Mouse (Mus musculus) ES-Bruce4 (cell line): Measurements from ENCODE around the gene Ncl. TPM values are rescaled to one million over a fixed set of nuclear protein-coding genes. Genes with fewer than 3 reads are reported as not detected.

ENCODE experiments used
- H3K27ac ChIP-seq: 2 replicates; pipeline ENCODE4 v1.5.1; 2012; ENCODE audit warnings: low read length, inconsistent platforms; ENCODE audit not compliant: insufficient read depth
- H3K27me3 ChIP-seq: 2 replicates; pipeline ENCODE4 v1.6.1; 2012; ENCODE audit warnings: mild to moderate bottlenecking, low read length, inconsistent platforms; ENCODE audit not compliant: control insufficient read depth, poor library complexity, insufficient read depth, severe bottlenecking
- H3K36me3 ChIP-seq: 2 replicates; pipeline ENCODE4 v1.6.1; 2012; ENCODE audit warnings: inconsistent platforms, mild to moderate bottlenecking, low read length, moderate library complexity; ENCODE audit not compliant: control insufficient read depth, poor library complexity, insufficient read depth, severe bottlenecking
- H3K4me1 ChIP-seq: one replicate; pipeline ENCODE4 v1.8.1; 2011; ENCODE audit warnings: low read length; ENCODE audit not compliant: control insufficient read depth, insufficient read depth
- H3K4me3 ChIP-seq: 2 replicates; pipeline ENCODE4 v1.5.1; 2011; ENCODE audit warnings: low read depth, mild to moderate bottlenecking, low read length
- H3K9ac ChIP-seq: 2 replicates; pipeline ENCODE4 v1.6.1; 2012; ENCODE audit warnings: low read depth, mild to moderate bottlenecking, inconsistent platforms; ENCODE audit not compliant: poor library complexity, severe bottlenecking
- H3K9me3 ChIP-seq: replicated peaks from 2 replicates; pipeline ENCODE4 v1.6.1; 2012; ENCODE audit warnings: mild to moderate bottlenecking, low read length, inconsistent platforms; ENCODE audit not compliant: control insufficient read depth, poor library complexity, insufficient read depth, severe bottlenecking
- CTCF ChIP-seq: IDR thresholded peaks from one replicate; pipeline ENCODE4 v1.8.1; 2011; ENCODE audit warnings: low read depth, low read length
- EP300 ChIP-seq: IDR thresholded peaks from 2 replicates; pipeline ENCODE4 v1.6.1; 2011; ENCODE audit warnings: low read depth, low read length; ENCODE audit not compliant: insufficient read depth
- POLR2A ChIP-seq: IDR thresholded peaks from one replicate; pipeline ENCODE4 v1.8.1; 2011; ENCODE audit warnings: low read length; ENCODE audit not compliant: insufficient read depth
- polyA plus RNA-seq: library from polyadenylated mRNA; stranded (reverse); fragments of >200 nt; gene quantifications from 2 replicates; pipeline ENCODE4 v1.2.4, GENCODE M21; 2011; ENCODE audit warnings: low read depth; ENCODE audit not compliant: missing spikeins, insufficient read depth, insufficient read length

Ncl gene
- polyA plus RNA-seq, 1 experiment: 1,473 TPM

DNA sequence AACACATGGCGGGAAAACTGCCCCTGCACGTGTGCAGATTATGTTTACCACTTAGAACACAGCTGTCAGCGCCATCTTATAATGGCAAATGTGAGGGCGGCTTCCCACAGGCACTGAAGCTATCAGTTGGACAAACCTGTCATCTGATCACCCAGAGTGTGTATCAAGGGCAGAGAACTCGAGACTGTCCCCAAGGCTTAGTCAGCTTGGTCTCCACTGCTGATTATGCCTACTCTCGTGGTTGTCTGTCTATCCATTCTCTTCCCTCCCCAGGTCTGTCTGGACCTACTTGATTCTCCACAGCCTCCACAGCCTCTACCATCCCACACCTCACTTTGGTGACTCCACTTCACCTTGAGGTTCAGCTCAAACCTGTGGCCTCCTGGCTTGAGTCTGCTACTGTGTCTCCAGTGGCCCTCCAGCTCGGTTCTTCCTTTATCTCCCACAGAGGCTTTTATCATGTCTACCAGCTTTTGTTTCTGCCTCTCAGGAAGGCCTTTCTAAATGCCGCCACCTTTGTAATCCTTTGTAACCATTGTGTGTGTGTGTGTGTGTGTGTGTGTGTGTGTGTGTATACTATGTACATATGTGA is 38.3 kb downstream of the Ncl start:
- no peak for TF ChIP-seq CTCF
- TF ChIP-seq POLR2A: no peak
- TF ChIP-seq EP300: no peak
- H3K4me3 ChIP-seq: no peak overlapping the region
- H3K4me1 ChIP-seq: no peaks in the 10 kb centered on the region
- H3K27me3 ChIP-seq: no peaks in the 10 kb centered on the region
- H3K9ac ChIP-seq: no peak overlapping the region
- H3K9me3 ChIP-seq: peaks cover 29% of the 10 kb centered on the region
- H3K27ac ChIP-seq: no peak overlapping the region
- H3K36me3 ChIP-seq: no peaks in the 10 kb centered on the region

DNA sequence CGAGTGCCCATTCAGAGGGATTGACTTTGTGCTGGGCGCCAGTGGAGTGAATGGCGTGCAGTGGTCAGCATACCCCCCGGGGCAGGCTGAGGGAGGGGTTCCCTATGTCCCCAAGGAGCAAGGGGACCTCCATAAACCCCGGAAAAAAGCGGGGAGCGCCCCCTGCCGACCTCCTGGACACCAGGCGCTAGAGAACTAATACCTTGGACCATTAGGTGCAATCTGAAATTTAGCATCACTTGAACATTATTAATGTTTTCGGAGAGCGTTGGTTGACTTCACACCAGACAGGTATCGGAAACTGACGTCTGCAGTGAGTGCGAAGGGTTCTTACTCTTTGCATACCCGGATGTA is 45.5 kb downstream of the Ncl start:
- Histone ChIP-seq H3K27ac (no peak overlapping the region; the same call in 1 of the 2 replicates), H3K9ac (no peak overlapping the region), H3K36me3 (no peaks in the 10 kb centered on the region), H3K4me1 (peaks cover 2% of the 10 kb centered on the region), H3K4me3 (no peak overlapping the region), H3K9me3 (peaks cover 16% of the 10 kb centered on the region), H3K27me3 (no peaks in the 10 kb centered on the region)
- TF ChIP-seq CTCF (peak; percentile 60), POLR2A (no peak), EP300 (no peak)

DNA sequence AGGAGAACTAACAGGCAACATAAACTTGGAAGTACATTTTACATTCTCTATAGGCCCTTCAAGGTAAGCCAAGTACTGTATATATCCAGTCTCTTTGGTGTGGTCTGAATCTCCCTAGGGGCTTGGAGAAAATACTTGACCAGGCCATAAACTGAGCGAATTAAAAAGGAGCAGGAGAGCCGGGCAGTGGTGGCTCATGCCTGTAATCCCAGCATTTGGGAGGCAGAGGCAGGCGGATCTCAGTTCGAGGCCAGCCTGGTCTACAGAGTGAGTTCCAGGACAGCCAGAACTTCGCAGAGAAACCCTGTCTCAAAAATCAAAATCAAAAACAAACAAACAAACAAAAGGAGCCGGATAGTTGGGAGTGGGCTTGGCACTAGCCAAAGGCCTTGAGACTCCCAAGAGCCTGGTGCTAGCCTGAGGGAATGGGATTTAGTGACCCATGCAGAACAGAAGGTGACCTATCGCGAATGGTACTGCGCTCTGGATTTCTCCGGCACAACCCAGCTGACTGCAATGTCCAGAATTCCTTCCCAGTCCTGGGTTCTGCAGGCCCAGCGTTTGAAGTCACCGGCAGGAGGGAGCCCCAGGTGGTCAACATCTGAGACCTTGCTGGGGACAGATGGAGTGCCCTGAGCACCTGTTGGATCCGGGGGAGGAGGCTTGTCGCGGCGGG is 46.0 kb downstream of the Ncl start:
- peaks cover 2% of the 10 kb centered on the region for H3K4me1 ChIP-seq
- H3K27me3 ChIP-seq: no peaks in the 10 kb centered on the region
- no peak for TF ChIP-seq POLR2A
- TF ChIP-seq EP300: peak; percentile 79
- H3K4me3 ChIP-seq: no peak overlapping the region
- peak overlapping the region; percentile 62 for H3K27ac ChIP-seq
- H3K9ac ChIP-seq: no peak overlapping the region
- H3K36me3 ChIP-seq: no peaks in the 10 kb centered on the region
- H3K9me3 ChIP-seq: peaks cover 16% of the 10 kb centered on the region

DNA sequence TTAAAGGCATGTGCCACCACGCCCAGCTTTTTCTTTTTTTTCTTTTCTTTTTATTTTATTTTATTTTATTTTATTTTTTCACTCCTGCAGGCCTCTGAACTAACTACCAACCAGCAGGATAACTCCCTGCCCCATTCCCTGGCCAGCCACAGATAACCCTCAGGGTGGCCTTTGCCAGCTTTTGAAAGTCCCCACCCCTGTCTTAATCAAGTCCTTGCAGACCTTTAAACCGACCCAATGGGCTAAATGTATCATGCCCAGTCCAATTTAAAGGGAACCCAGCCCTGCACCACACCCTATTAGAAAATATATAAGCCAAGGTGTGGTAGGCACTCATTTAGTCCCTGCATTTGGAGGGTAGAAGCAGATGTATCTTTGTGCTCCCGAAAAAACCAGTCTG is 46.9 kb downstream of the Ncl start:
- H3K27me3 ChIP-seq: no peaks in the 10 kb centered on the region
- peak overlapping the region; percentile 72; the same call in 1 of the 2 replicates for H3K9ac ChIP-seq
- no peak overlapping the region for H3K4me3 ChIP-seq
- peak overlapping the region; percentile 92 for H3K27ac ChIP-seq
- peaks cover 5% of the 10 kb centered on the region for H3K4me1 ChIP-seq
- H3K36me3 ChIP-seq: 0 out of 2 replicates have a peak, but pooled peaks cover 2% of the 10 kb centered on the region
- peaks cover 15% of the 10 kb centered on the region for H3K9me3 ChIP-seq
- TF ChIP-seq CTCF (no peak), EP300 (no peak), POLR2A (no peak)

DNA sequence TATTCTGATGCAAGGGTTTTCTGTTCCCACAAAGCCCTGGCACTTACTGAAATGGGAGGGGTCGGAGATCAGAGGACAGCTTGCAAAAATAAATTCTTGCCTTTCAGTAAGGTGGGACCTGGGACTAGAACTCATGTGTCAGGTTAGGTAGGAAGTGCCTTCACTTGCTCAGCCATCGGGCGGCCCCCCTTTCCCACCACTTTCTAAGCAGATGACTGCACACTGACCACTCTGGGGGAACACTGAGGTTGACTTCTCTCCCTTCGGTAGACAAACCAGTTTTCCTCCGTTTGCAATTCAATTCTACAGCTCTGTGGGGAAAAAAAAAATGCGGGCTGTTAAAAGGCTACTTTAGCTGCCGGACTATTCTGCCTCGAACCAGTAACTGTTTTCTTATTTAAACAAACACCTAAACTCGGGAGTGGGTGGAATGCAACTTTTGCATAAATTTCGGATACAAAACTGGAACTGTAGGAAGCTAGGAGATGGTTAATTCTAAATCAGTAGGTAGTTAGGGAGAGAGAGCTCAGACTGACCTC is 47.7 kb downstream of the Ncl start:
- Histone ChIP-seq H3K36me3 (peaks cover 8% of the 10 kb centered on the region; the same call in 1 of the 2 replicates), H3K27me3 (no peaks in the 10 kb centered on the region), H3K9me3 (peaks cover 7% of the 10 kb centered on the region), H3K9ac (peak overlapping the region; percentile 72), H3K4me3 (peak overlapping the region; percentile 23; the same call in 1 of the 2 replicates), H3K4me1 (peaks cover 6% of the 10 kb centered on the region), H3K27ac (peak overlapping the region; percentile 99)
- TF ChIP-seq POLR2A (no peak), CTCF (no peak), EP300 (peak; percentile 69; the same call in 1 of the 2 replicates)

DNA sequence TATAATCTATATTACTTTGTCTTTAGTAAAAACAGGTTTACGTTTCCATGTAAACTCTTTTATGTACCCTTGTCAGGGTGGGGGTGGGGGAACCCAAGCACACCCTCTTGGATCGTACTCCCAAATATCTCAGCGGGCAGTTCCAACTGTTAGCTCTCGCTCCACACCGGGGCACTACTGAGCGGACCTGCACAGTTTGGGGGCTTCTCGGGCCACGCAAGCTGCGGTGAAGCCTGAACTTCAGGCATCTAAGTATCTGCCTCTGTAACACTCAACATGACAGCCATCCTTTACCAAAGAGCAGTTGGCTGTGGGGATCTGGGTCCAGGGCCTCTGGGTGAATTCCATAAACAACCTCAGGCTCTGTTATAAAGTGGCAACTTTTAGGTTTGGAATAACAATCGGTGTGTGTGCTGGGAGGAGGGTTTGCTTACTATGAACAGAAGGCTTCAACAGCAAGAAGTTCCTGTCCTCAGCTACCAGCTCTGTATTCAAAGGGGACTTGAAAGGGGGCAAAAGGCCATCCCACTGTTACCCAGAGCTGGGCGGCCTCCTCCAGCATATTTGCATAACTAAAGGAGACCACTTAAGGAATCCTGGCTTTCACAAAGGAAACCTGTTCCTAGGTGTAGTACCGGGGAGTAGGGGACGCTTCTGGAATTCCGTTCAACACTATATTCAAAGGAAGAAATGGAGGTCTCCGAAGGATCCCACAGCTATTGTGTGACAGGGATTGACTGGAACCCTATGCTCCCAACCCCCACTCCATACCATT is 48.5 kb downstream of the Ncl start:
- TF ChIP-seq POLR2A (no peak), EP300 (peak; percentile 98)
- peak overlapping the region; percentile 23 for H3K4me3 ChIP-seq
- no peaks in the 10 kb centered on the region for H3K27me3 ChIP-seq
- H3K27ac ChIP-seq: peak overlapping the region; percentile 99
- H3K9ac ChIP-seq: peak overlapping the region; percentile 72
- H3K4me1 ChIP-seq: peaks cover 6% of the 10 kb centered on the region
- peaks cover 14% of the 10 kb centered on the region for H3K36me3 ChIP-seq
- no peaks in the 10 kb centered on the region; the same call in 1 of the 2 replicates for H3K9me3 ChIP-seq
